Mouse (Mus musculus) stomach, adult 2 months (tissue): Measurements from ENCODE around the gene Acad12. TPM values are rescaled to one million over a fixed set of nuclear protein-coding genes. Genes with fewer than 3 reads are reported as not detected.

Experiments
- polyA plus RNA-seq: library from polyadenylated mRNA; depleted of rRNA; stranded (reverse); fragments of >200 nt; gene quantifications from 2 replicates; pipeline ENCODE4 v1.2.3, GENCODE M21; 2012; rRNA removed

Gene Acad12
- polyA plus RNA-seq = 2.2 and 2.5 TPM in 2 replicates

GRCm38 (mm10) chr5:121618592-121619513 is at the start of gene Acad12:
Acad12 (minus strand) TSS chr5:121618938.

GRCm38 (mm10) chr5:121660059-121660896 is 41.5 kb upstream of the Acad12 start, which contains the start of the genes Acad10 and Brap:
Acad10 (minus strand) TSS chr5:121660514.
Brap (plus strand) TSS chr5:121660563.

GRCm38 (mm10) chr5:121593451-121594401 is 25.0 kb downstream of the Acad12 start, which contains the start of gene Aldh2:
Aldh2 (minus strand) TSS chr5:121593824.

Other genes starting within 250 kb of the Acad12 start
- 21.6 and 27.4 TPM in 2 replicates for gene Trafd1, start 233.3 kb downstream of the Acad12 start, polyA plus RNA-seq
- gene Naa25, start 221.0 kb downstream of the Acad12 start, polyA plus RNA-seq = 2.1 and 3.7 TPM in 2 replicates
- gene Tmem116, start 167.0 kb downstream of the Acad12 start, polyA plus RNA-seq = 1.7 and 1.8 TPM in 2 replicates
- 14.7 and 18.7 TPM in 2 replicates for gene Erp29, start 166.4 kb downstream of the Acad12 start, polyA plus RNA-seq
- gene Adam1b, start 115.5 kb downstream of the Acad12 start, polyA plus RNA-seq = not detected in 2 replicates
- gene Adam1a, start 73.5 kb downstream of the Acad12 start, polyA plus RNA-seq = 0.66 and 1.3 TPM in 2 replicates
- gene Gm42878, start 73.5 kb downstream of the Acad12 start, polyA plus RNA-seq = not detected in 2 replicates
- gene Mapkapk5, start 73.0 kb downstream of the Acad12 start, polyA plus RNA-seq = 7.4 and 8.5 TPM in 2 replicates
- gene Aldh2, start 25.1 kb downstream of the Acad12 start, polyA plus RNA-seq = 326 and 343 TPM in 2 replicates
- 2.0 and 2.2 TPM in 2 replicates for gene Acad10, start 41.6 kb upstream of the Acad12 start, polyA plus RNA-seq
- gene Brap, start 41.6 kb upstream of the Acad12 start, polyA plus RNA-seq = 9.2 and 10.1 TPM in 2 replicates
- 62.7 and 68.1 TPM in 2 replicates for gene Atxn2, start 92.4 kb upstream of the Acad12 start, polyA plus RNA-seq
- 12.3 and 23.1 TPM in 2 replicates for gene Sh2b3, start 218.7 kb upstream of the Acad12 start, polyA plus RNA-seq
- gene Pheta1, start 230.0 kb upstream of the Acad12 start, polyA plus RNA-seq = 64.6 and 83.4 TPM in 2 replicates